Mouse (Mus musculus) lung, embryonic 16.5 days (tissue): ENCODE measurements around the gene Atp6v0c. TPM values are rescaled to one million over a fixed set of nuclear protein-coding genes. Genes with fewer than 3 reads are reported as not detected.

Experiments
- polyA plus RNA-seq: library from polyadenylated mRNA; unstranded; fragments of >200 nt; fragmentation: Nextera tagmentation; extraction: Ambion mirVana; gene quantifications from 2 replicates; pipeline ENCODE4 v1.2.1, GENCODE M21; 2015

Gene Atp6v0c
- polyA plus RNA-seq, 1 experiment from 2014 or later = 462 TPM

Other genes with a start within 250 kb of the Atp6v0c start
- gene Sbp, start 228.0 kb downstream of the Atp6v0c start, polyA plus RNA-seq = not detected in 2 replicates
- gene Sbpl, start 214.4 kb downstream of the Atp6v0c start, polyA plus RNA-seq = not detected in 2 replicates
- gene Prss30, start 189.1 kb downstream of the Atp6v0c start, polyA plus RNA-seq = 0.14 TPM in 1 of 2 replicates, not detected in the other
- 1.1 and 1.5 TPM in 2 replicates for gene Prss22, start 171.6 kb downstream of the Atp6v0c start, polyA plus RNA-seq
- 0.11 and 0.28 TPM in 2 replicates for gene Prss27, start 131.6 kb downstream of the Atp6v0c start, polyA plus RNA-seq
- gene Kctd5, start 96.2 kb downstream of the Atp6v0c start, polyA plus RNA-seq = 53.1 and 59.4 TPM in 2 replicates
- gene Pdpk1, start 18.8 kb downstream of the Atp6v0c start, polyA plus RNA-seq = 33.1 and 34.9 TPM in 2 replicates
- gene Amdhd2, start 5.9 kb downstream of the Atp6v0c start, polyA plus RNA-seq = 30.8 TPM in 2 replicates
- 4.6 and 6.4 TPM in 2 replicates for gene Tbc1d24, start 35.9 kb upstream of the Atp6v0c start, polyA plus RNA-seq
- gene Ntn3, start 39.8 kb upstream of the Atp6v0c start, polyA plus RNA-seq = 3.3 and 3.8 TPM in 2 replicates
- 11.3 and 13.0 TPM in 2 replicates for gene Tedc2, start 51.1 kb upstream of the Atp6v0c start, polyA plus RNA-seq
- gene Ccnf, start 81.8 kb upstream of the Atp6v0c start, polyA plus RNA-seq = 75.2 and 81.5 TPM in 2 replicates
- gene Abca17, start 181.4 kb upstream of the Atp6v0c start, polyA plus RNA-seq = 0.34 and 0.55 TPM in 2 replicates
- gene Abca3, start 182.2 kb upstream of the Atp6v0c start, polyA plus RNA-seq = 40.8 and 48.4 TPM in 2 replicates
- gene Rnps1, start 244.9 kb upstream of the Atp6v0c start, polyA plus RNA-seq = 226 and 246 TPM in 2 replicates